Mouse (Mus musculus) left cerebral cortex, adult 18-20 months (tissue): ENCODE measurements around the gene 4930562C15Rik. TPM values are rescaled to one million over a fixed set of nuclear protein-coding genes. Genes with fewer than 3 reads are reported as not detected.
"Not testable (repeated sequence)": the region's sequence is repeated elsewhere in the genome, so short reads cannot be mapped to it uniquely, and the experiment has no call there.

ENCODE experiments used
- DNase-seq, 2 experiments: peaks; one replicate each; pipeline ENCODE4 v3.0.0; 2021 to 2022; ENCODE audit warnings: low spot score in 2 of 2, mixed read lengths in 1 of 2
- long read RNA-seq, 2 experiments: library from polyadenylated mRNA; stranded (forward); transcript quantifications; one replicate each; pipeline ENCODE4 v2.0.0; 2021
- total RNA-seq, 2 experiments: library from RNA; stranded (reverse); gene quantifications; 2 replicates each; pipeline ENCODE4 v1.2.3; 2021

Gene 4930562C15Rik
- not detected for total RNA-seq
- long read RNA-seq, experiment 1, result 0 reads
- long read RNA-seq, experiment 2, result 0 reads

GRCm38 (mm10) chr16:4835191-4835590 is at the start of gene 4930562C15Rik:
TSS of gene 4930562C15Rik (plus strand) at chr16:4835416.
- DNase-seq, result no peak

GRCm38 (mm10) chr16:4785706-4786105 is 49.5 kb upstream of the 4930562C15Rik start:
- no peak for DNase-seq

- no peak for DNase-seq
These were observed 47.0 kb upstream of the 4930562C15Rik start for GRCm38 (mm10) chr16:4788176-4788575.

GRCm38 (mm10) chr16:4789311-4789768 is 45.9 kb upstream of the 4930562C15Rik start:
- DNase-seq, result no peak

- peak; percentile 96 to 97 for DNase-seq
These were observed 45.2 kb upstream of the 4930562C15Rik start, which contains the start of gene Cdip1 for GRCm38 (mm10) chr16:4789810-4790559. TSS of gene Cdip1 (minus strand) at chr16:4790292.

GRCm38 (mm10) chr16:4791332-4791731 is 43.9 kb upstream of the 4930562C15Rik start:
- no peak for DNase-seq

GRCm38 (mm10) chr16:4796631-4797030 is 38.6 kb upstream of the 4930562C15Rik start:
- no peak for DNase-seq

- DNase-seq, result no peak
These were observed 16.9 kb upstream of the 4930562C15Rik start for GRCm38 (mm10) chr16:4818349-4818748.

- DNase-seq, result not testable (repeated sequence)
These were observed 10.8 kb upstream of the 4930562C15Rik start for GRCm38 (mm10) chr16:4824466-4824865.

GRCm38 (mm10) chr16:4827639-4828038 is 7.6 kb upstream of the 4930562C15Rik start:
- no peak for DNase-seq

- DNase-seq, result no peak
These were observed 5.8 kb upstream of the 4930562C15Rik start for GRCm38 (mm10) chr16:4829271-4829900.

GRCm38 (mm10) chr16:4831650-4832419 is 3.4 kb upstream of the 4930562C15Rik start:
- peak; percentile 41 to 66 for DNase-seq

- DNase-seq, result peak in 1 of 2 experiments; percentile 33
These were observed 1.4 kb upstream of the 4930562C15Rik start for GRCm38 (mm10) chr16:4833858-4834257.

- DNase-seq, result no peak
These were observed 2.4 kb downstream of the 4930562C15Rik start for GRCm38 (mm10) chr16:4837631-4838030.

GRCm38 (mm10) chr16:4839552-4839951 is 4.3 kb downstream of the 4930562C15Rik start:
- no peak for DNase-seq

GRCm38 (mm10) chr16:4840231-4840630 is 5.0 kb downstream of the 4930562C15Rik start:
- no peak for DNase-seq

GRCm38 (mm10) chr16:4847041-4847440 is 11.8 kb downstream of the 4930562C15Rik start:
- no peak for DNase-seq

- no peak for DNase-seq
These were observed 12.9 kb downstream of the 4930562C15Rik start for GRCm38 (mm10) chr16:4848090-4848489.

- DNase-seq, result no peak
These were observed 15.1 kb downstream of the 4930562C15Rik start for GRCm38 (mm10) chr16:4850361-4850760.

- DNase-seq, result no peak
These were observed 15.9 kb downstream of the 4930562C15Rik start for GRCm38 (mm10) chr16:4850938-4851628.
